7 mouse cellular contexts compared by ENCODE assay signal in the genomic region with DNA sequence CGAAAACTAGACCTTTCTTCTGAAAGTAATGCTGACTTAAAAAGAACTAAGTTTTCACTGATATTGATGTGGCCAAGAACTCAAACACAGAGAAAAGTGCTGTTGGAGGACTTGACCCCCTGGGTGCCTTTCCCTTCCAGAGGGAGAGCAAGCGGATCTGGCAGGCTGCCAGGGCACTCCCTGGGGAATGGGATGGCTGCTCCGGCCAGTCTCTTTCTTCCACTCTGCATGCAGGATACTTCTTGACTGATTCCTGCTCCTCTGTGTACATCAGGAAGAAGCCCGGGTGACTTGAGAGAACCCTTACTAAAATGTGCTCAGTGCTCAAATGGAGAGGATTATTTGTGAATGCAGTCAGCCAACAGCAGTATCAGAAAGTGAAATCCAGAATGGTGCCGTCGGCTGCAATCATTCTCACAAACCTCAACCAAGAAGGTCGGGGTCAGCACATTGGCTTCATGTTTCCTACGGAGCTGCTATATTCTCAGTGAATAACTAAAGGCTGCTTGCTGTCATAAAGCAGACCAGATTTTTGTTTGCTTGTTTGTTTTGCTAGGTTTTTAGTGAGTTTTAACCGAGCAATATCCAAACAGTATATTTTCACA.
DNase-seq lines count a peak whose midpoint lies in the region; ATAC-seq and TF ChIP-seq lines count a peak whose summit lies in the region.

No protein-coding gene starts in this region.

- H3K4me1 ChIP-seq in embryonic fibroblast, embryonic 13.5 days (ENCODE audit: control insufficient read depth, insufficient read depth, low read length), result peaks cover 19% of the 10 kb centered on the region
- H3K4me1 ChIP-seq in stomach, embryonic 15.5 days, result peaks cover 11% of the 10 kb centered on the region

- ATAC-seq in stomach, embryonic 15.5 days (ENCODE audit: insufficient read depth, low FRiP score, low read depth), result no peak

- no peak overlapping the region for H3K9ac ChIP-seq in stomach, embryonic 15.5 days

- peak overlapping the region; percentile 22; the same call in 1 of the 2 replicates for H3K4me2 ChIP-seq in stomach, embryonic 15.5 days

- no peaks in the 10 kb centered on the region for H3K27me3 ChIP-seq in stomach, embryonic 15.5 days (replicated peaks)

- WGBS in stomach, embryonic 15.5 days, result 21% methylated on average over 9 of the region's 9 CpGs

- H3K36me3 ChIP-seq in stomach, embryonic 15.5 days, result no peaks in the 10 kb centered on the region

- no peak for TF ChIP-seq POLR2A in embryonic fibroblast, embryonic 13.5 days (IDR thresholded peaks at IDR 0.05; ENCODE audit: low read depth, low read length)

- DNase-seq in urinary bladder, postnatal 4 days (ENCODE audit: low spot score in 2 of 2), result peak; percentile 60 to 85
- DNase-seq in urinary bladder, adult 18-20 months (ENCODE audit: low spot score in 2 of 2), result no peak
- peak; percentile 93 for DNase-seq in heart, postnatal 4 days
- DNase-seq in lung, adult 18-20 months, result peak; percentile 65 to 78
- no peak for DNase-seq in layer of hippocampus, postnatal 36 days

- TF ChIP-seq CTCF in embryonic fibroblast, embryonic 13.5 days (IDR thresholded peaks at IDR 0.05; ENCODE audit: borderline replicate concordance, insufficient read depth, low read length), result no peak

- H3K4me3 ChIP-seq in embryonic fibroblast, embryonic 13.5 days (ENCODE audit: insufficient read depth, low read length), result no peak overlapping the region
- H3K4me3 ChIP-seq in stomach, embryonic 15.5 days (replicated peaks), result no peak overlapping the region

- no peaks in the 10 kb centered on the region for H3K9me3 ChIP-seq in stomach, embryonic 15.5 days

- peak overlapping the region; percentile 87 for H3K27ac ChIP-seq in embryonic fibroblast, embryonic 13.5 days (ENCODE audit: insufficient read depth, low read length)
- H3K27ac ChIP-seq in stomach, embryonic 15.5 days, result peak overlapping the region; percentile 32

Comparison
In these comparisons a context has a peak if more than half of its experiments do, and no peak if none do; other contexts are left out.
1. DNase-seq: peak in urinary bladder, postnatal 4 days (2 of 2), heart, postnatal 4 days (single experiment) and lung, adult 18-20 months (2 of 2); none in urinary bladder, adult 18-20 months (0 of 2) and layer of hippocampus, postnatal 36 days (0 of 2).